Mouse (Mus musculus): ENCODE data around the gene Tsn. TPM values are rescaled to one million over a fixed set of nuclear protein-coding genes. Genes with fewer than 3 reads are reported as not detected.

Gene Tsn
- 213 TPM for polyA plus RNA-seq (2017; shearing (Covaris generic))

DNA sequence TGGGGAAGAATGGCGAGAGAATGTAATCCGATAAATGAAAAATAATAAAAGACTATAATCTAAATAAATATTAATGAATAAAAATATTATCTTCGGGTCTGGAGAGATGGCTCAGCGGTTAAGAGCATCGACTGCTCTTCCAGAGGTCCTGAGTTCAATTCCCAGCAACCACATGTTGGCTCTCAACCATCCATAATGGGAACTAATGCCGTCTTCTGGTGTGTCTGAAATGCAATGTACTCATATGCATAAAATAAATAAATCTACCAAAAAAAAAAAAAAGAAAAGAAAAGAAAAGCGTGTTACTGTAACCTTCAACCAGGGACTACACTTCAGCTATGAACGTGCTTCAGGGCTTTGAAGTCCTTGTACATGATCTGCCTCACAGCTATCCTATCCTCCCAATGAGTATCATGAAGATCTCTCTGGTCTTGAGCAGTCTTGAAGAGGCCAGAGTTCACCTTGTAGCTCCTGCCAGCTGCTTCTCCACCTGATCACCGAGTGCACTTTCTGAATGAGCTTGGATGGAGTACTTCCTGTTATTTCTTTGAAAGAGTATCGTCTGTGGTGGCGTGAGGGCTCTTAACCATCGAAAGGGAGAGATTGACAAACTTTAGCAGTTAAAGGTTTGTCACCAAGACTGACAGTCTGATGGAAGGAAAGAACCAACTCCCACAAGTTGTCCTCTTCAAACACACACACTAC, at the start of gene Tsn:
Tsn (minus strand) TSS at position 118 of the 705 bp plus-strand sequence.

DNA sequence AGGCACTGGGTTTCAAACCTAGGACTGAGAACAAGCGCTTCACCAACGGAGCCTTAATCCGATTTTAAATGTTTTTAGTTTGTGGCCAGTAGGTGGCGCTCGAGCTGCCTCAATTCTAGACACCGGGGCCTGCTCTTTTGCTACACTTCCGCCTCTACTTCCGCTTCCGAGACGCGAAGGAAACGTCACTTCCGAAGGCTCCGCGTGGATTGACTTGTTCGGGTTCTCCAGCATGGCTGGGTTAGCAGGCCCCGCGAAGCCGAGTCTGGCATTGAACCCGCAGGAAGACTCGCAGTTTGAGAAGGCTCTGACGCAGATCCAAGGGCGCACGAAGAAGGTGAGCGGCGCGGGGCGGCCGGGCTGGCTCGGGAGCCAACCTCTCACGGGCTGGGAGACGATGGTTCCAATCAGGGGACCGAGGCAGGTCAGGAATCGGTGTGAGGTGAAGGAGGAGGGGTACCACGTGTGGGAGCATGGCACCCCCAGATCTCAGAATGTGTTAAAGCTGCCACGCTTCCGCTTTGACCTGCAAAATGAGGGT, 10.2 kb upstream of the Tsn start, which contains the start of gene Nifk:
Nifk (plus strand) TSS at position 179 of the 541 bp plus-strand sequence.

Other genes with a start within 250 kb of the Tsn start
- gene Gm29106, start 135.2 kb downstream of the Tsn start, polyA plus RNA-seq (2017; shearing (Covaris generic)): not detected
- gene Nifk, start 10.1 kb upstream of the Tsn start, polyA plus RNA-seq (2017; shearing (Covaris generic)): 70.1 TPM
- 41.1 TPM for gene Clasp1, start 77.3 kb upstream of the Tsn start, polyA plus RNA-seq (2017; shearing (Covaris generic))